Mouse (Mus musculus): ENCODE data around the gene Smarca4. TPM values are rescaled to one million over a fixed set of nuclear protein-coding genes. Genes with fewer than 3 reads are reported as not detected.
A peak's percentile ranks its signal among the peaks of the same experiment; 100 is the strongest.

Smarca4 gene
- polyA plus RNA-seq, 1 experiment from 2014 or later, result 136 TPM

DNA sequence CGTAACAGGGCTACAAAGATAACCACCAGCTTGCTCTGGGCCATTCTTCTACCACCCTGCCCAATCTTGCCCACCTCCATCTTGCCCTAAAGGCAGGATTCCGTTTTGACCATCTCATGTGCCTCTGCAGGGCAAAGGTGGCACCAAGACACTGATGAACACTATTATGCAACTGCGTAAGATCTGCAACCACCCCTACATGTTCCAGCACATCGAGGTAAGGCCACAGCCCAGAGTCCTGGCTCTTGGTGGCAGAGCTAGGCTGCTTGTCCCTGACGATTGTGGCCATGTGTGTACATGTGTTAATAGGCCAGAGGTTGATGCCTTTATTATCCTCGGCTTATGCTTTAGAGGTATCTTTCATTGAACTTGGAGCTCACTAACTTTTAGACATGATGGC, 54.4 kb downstream of the Smarca4 start:
- H3K27me3 ChIP-seq (ENCODE audit: control insufficient read depth, insufficient read depth, low read length), result no peaks in the 10 kb centered on the region
- H3K4me2 ChIP-seq, result no peak overlapping the region
- WGBS, result 95% methylated on average over 6 of the region's 6 CpGs
- no peak overlapping the region for H3K4me3 ChIP-seq (ENCODE audit: low read depth, low read length)
- no peak overlapping the region for H3K9ac ChIP-seq (ENCODE audit: low read length)
- no peaks in the 10 kb centered on the region for H3K9me3 ChIP-seq (ENCODE audit: control insufficient read depth, low read length)
- no peaks in the 10 kb centered on the region for H3K4me1 ChIP-seq (ENCODE audit: control insufficient read depth, insufficient read depth, low read length)
- DNase-seq (ENCODE audit: low spot score, missing footprints) (no peak), ATAC-seq (ENCODE audit: low FRiP score) (no peak)
- no peak overlapping the region for H3K27ac ChIP-seq (ENCODE audit: low read depth, low read length)
- H3K36me3 ChIP-seq (ENCODE audit: control insufficient read depth, insufficient read depth, low read length), result peaks cover 82% of the 10 kb centered on the region

DNA sequence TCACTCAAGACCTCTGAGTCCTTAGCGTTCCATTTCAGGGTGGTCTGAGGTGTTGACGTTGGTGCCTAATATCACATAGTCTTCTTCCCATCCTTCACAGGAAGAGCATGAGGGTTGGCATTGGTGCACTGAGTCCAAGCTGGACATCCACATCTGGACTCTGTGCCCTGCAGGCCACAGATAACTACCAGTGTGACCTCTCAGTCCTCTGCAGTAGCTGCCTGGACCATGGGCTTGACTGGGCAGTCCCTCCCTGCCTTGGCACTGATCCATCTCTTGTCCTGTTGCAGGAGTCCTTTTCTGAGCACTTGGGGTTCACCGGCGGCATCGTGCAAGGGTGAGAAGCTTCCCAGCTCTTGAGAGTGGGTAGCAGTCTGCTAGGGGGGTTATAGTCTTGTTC, 55.8 kb downstream of the Smarca4 start:
- H3K4me2 ChIP-seq, result no peak overlapping the region
- DNase-seq (ENCODE audit: low spot score, missing footprints) (no peak), ATAC-seq (ENCODE audit: low FRiP score) (no peak)
- H3K4me3 ChIP-seq (ENCODE audit: low read depth, low read length), result no peak overlapping the region
- H3K9me3 ChIP-seq (ENCODE audit: control insufficient read depth, low read length), result no peaks in the 10 kb centered on the region
- H3K9ac ChIP-seq (ENCODE audit: low read length), result no peak overlapping the region
- no peaks in the 10 kb centered on the region for H3K27me3 ChIP-seq (ENCODE audit: control insufficient read depth, insufficient read depth, low read length)
- WGBS, result 98% methylated on average over 5 of the region's 5 CpGs
- no peaks in the 10 kb centered on the region for H3K4me1 ChIP-seq (ENCODE audit: control insufficient read depth, insufficient read depth, low read length)
- H3K36me3 ChIP-seq (ENCODE audit: control insufficient read depth, insufficient read depth, low read length), result peaks cover 77% of the 10 kb centered on the region
- no peak overlapping the region for H3K27ac ChIP-seq (ENCODE audit: low read depth, low read length)

DNA sequence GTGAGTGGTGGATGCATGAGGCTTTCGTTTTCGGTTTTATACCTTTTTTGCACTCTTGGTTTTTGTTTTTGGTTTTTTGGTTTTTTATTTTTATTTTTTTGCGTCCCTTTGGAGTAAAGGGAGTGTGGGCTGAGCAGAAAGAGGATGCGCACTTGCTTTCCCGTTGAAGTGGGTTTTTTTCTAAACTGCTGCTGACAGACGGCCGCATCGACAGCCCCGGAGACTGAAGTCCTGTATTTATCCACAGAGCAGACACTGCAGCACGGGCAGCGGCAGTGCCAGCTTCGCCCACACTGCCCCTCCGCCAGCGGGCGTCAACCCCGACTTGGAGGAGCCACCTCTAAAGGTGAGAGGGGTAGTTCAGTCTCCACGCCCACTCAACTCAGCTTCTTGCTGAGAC, 61.7 kb downstream of the Smarca4 start:
- Histone ChIP-seq H3K4me1 (ENCODE audit: control insufficient read depth, insufficient read depth, low read length) (no peaks in the 10 kb centered on the region), H3K4me2 (no peak overlapping the region), H3K27ac (ENCODE audit: low read depth, low read length) (no peak overlapping the region), H3K9ac (ENCODE audit: low read length) (no peak overlapping the region), H3K9me3 (ENCODE audit: control insufficient read depth, low read length) (no peaks in the 10 kb centered on the region), H3K4me3 (ENCODE audit: low read depth, low read length) (no peak overlapping the region), H3K27me3 (ENCODE audit: control insufficient read depth, insufficient read depth, low read length) (no peaks in the 10 kb centered on the region), H3K36me3 (ENCODE audit: control insufficient read depth, insufficient read depth, low read length) (peaks cover 63% of the 10 kb centered on the region)
- 97% methylated on average over 17 of the region's 17 CpGs for WGBS
- DNase-seq (ENCODE audit: low spot score, missing footprints) (no peak), ATAC-seq (ENCODE audit: low FRiP score) (no peak)

DNA sequence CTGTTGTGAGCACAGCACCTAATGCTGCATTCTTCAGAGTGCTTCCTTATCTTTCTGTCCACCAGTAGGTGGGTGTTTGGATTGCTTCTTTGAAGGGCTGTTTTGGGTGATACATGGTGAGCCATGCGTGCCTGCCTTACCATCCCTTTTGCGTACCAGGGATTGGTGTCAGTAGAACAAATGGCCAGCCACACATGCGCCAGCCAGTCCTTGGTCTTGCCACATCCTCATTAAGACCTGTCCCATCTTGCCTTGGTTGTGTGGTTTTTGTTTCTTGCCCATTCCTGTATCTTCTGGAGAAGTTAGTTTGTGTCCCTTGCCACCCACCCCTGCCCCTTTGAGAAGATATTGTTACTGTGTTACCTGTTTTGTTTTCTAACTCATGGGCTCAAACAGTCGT, 64.5 kb downstream of the Smarca4 start:
- Histone ChIP-seq H3K4me1 (ENCODE audit: control insufficient read depth, insufficient read depth, low read length) (no peaks in the 10 kb centered on the region), H3K9me3 (ENCODE audit: control insufficient read depth, low read length) (no peaks in the 10 kb centered on the region), H3K4me3 (ENCODE audit: low read depth, low read length) (no peak overlapping the region), H3K36me3 (ENCODE audit: control insufficient read depth, insufficient read depth, low read length) (peaks cover 53% of the 10 kb centered on the region), H3K9ac (ENCODE audit: low read length) (no peak overlapping the region), H3K27ac (ENCODE audit: low read depth, low read length) (no peak overlapping the region), H3K27me3 (ENCODE audit: control insufficient read depth, insufficient read depth, low read length) (no peaks in the 10 kb centered on the region), H3K4me2 (no peak overlapping the region)
- ATAC-seq (ENCODE audit: low FRiP score) (no peak), DNase-seq (ENCODE audit: low spot score, missing footprints) (no peak)
- WGBS, result 92% methylated on average over 4 of the region's 4 CpGs

DNA sequence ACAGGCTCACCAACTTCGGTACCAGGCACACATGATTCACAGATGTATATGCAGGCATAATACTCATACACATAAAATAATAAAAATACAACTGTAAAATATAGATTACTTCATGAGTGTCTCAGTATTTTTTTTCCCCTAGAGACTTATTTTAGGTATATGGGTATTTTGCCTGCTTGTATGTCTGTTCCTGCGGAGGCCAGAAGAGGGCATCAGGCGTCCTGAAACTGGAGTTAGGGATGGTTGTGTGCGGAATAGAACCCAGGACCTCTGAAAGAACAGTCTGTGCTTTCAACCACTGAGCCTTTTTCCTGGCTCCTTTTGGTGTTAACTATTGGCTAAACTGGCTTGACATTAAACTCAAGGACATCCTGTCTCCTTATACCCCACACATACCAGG, 66.9 kb downstream of the Smarca4 start:
- no peaks in the 10 kb centered on the region for H3K4me1 ChIP-seq (ENCODE audit: control insufficient read depth, insufficient read depth, low read length)
- H3K9me3 ChIP-seq (ENCODE audit: control insufficient read depth, low read length), result no peaks in the 10 kb centered on the region
- no peak overlapping the region for H3K4me3 ChIP-seq (ENCODE audit: low read depth, low read length)
- no peak for ATAC-seq (ENCODE audit: low FRiP score)
- 83% methylated on average over 4 of the region's 4 CpGs for WGBS
- H3K4me2 ChIP-seq, result no peak overlapping the region
- H3K27me3 ChIP-seq (ENCODE audit: control insufficient read depth, insufficient read depth, low read length), result no peaks in the 10 kb centered on the region
- no peak for DNase-seq (ENCODE audit: low spot score, missing footprints)
- H3K27ac ChIP-seq (ENCODE audit: low read depth, low read length), result no peak overlapping the region
- H3K36me3 ChIP-seq (ENCODE audit: control insufficient read depth, insufficient read depth, low read length), result peaks cover 54% of the 10 kb centered on the region
- H3K9ac ChIP-seq (ENCODE audit: low read length), result no peak overlapping the region

DNA sequence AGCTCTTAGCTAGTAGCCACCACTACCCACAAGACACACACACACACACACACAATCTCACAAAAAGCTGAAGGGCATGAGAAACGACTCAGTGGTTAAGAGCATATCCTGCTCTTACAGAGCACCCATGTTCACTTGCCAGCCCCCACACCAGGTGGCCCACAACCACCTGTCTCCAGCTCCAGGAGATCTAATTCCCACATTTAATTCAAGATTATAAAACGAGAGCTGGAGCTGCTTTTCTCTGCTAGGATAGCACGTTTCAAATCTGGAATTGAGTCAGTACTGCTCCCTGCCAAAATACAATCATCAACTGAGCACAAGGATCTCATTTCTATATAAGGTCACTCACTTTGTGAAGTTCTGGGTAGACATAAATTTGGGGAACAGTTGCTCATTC, 67.9 kb downstream of the Smarca4 start:
- H3K9me3 ChIP-seq (ENCODE audit: control insufficient read depth, low read length), result no peaks in the 10 kb centered on the region
- H3K4me1 ChIP-seq (ENCODE audit: control insufficient read depth, insufficient read depth, low read length), result no peaks in the 10 kb centered on the region
- no peak for DNase-seq (ENCODE audit: low spot score, missing footprints)
- H3K4me3 ChIP-seq (ENCODE audit: low read depth, low read length), result no peak overlapping the region
- no peak overlapping the region for H3K27ac ChIP-seq (ENCODE audit: low read depth, low read length)
- H3K9ac ChIP-seq (ENCODE audit: low read length), result no peak overlapping the region
- no peak for ATAC-seq (ENCODE audit: low FRiP score)
- peaks cover 48% of the 10 kb centered on the region for H3K36me3 ChIP-seq (ENCODE audit: control insufficient read depth, insufficient read depth, low read length)
- no peaks in the 10 kb centered on the region for H3K27me3 ChIP-seq (ENCODE audit: control insufficient read depth, insufficient read depth, low read length)
- WGBS, result 79% methylated on average over 3 of the region's 3 CpGs
- no peak overlapping the region for H3K4me2 ChIP-seq

DNA sequence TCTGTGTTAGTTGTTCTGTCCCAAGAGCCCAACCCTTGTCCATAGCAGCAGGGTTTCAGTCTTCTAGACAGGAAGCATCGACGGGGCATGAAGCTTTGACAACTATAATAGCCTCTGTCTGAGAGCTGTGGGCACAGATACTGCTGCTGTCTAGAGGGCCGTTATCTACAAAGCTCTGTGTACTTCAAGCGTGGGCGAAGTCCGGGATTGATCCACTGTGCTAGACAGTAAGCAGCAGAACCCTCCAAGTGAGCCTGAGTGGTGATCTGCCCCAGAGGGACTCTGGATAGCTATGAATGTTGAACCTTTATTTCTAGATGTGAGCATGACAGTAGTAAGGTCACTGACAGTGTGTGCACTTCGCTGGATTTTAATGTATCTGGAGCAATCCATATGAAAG, 72.6 kb downstream of the Smarca4 start:
- Histone ChIP-seq H3K27me3 (ENCODE audit: control insufficient read depth, insufficient read depth, low read length) (no peaks in the 10 kb centered on the region), H3K4me1 (ENCODE audit: control insufficient read depth, insufficient read depth, low read length) (no peaks in the 10 kb centered on the region), H3K27ac (ENCODE audit: low read depth, low read length) (no peak overlapping the region), H3K9ac (ENCODE audit: low read length) (no peak overlapping the region), H3K9me3 (ENCODE audit: control insufficient read depth, low read length) (no peaks in the 10 kb centered on the region), H3K4me2 (no peak overlapping the region), H3K36me3 (ENCODE audit: control insufficient read depth, insufficient read depth, low read length) (peaks cover 40% of the 10 kb centered on the region), H3K4me3 (ENCODE audit: low read depth, low read length) (no peak overlapping the region)
- no peak for ATAC-seq (ENCODE audit: low FRiP score)
- WGBS, result 92% methylated on average over 7 of the region's 7 CpGs
- no peak for DNase-seq (ENCODE audit: low spot score, missing footprints)

DNA sequence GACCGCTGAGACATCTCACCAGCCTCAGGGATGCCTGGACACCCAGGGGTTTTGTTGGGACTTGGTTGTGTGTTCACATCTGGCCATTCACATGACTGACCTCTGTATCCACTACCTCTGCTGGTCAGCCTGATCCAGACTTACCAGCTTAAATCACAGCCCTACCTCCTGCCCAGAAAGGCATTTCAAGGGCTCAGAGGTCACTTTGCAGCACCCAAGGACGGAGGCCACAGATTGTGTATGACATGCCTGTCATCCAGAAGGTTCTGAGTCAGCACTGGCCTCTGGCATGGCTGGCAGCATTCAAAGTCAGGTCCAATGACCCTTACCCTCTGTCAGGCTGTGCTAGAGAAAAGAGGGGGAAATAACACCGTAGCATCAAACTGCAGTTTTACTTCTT, 74.1 kb downstream of the Smarca4 start:
- no peaks in the 10 kb centered on the region for H3K27me3 ChIP-seq (ENCODE audit: control insufficient read depth, insufficient read depth, low read length)

DNA sequence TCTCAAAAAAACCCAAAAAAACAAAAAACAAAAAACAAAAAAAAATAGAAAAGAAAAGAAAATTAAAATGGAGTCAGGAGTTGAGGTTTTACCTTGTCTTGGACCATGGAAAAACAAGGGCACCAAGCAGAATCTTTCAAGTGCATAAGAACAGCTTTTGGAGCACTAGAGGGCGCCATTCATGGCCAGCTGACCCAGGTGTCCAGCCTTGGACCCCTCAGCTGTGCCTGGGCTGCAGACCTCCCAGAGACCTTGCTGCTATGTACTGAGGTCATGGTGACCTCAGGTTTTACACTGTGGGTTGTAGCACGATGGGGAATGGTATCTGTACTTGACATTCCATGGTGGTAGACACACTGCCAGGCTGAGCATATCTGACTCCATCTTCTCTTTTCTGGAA, 75.9 kb downstream of the Smarca4 start:
- 53% methylated on average over 2 of the region's 2 CpGs for WGBS
- ATAC-seq (ENCODE audit: low FRiP score), result peak; percentile 30; the same call in 1 of the 2 replicates
- Histone ChIP-seq H3K36me3 (ENCODE audit: control insufficient read depth, insufficient read depth, low read length) (peaks cover 22% of the 10 kb centered on the region), H3K9me3 (ENCODE audit: control insufficient read depth, low read length) (no peaks in the 10 kb centered on the region), H3K27me3 (ENCODE audit: control insufficient read depth, insufficient read depth, low read length) (no peaks in the 10 kb centered on the region), H3K4me2 (no peak overlapping the region), H3K4me1 (ENCODE audit: control insufficient read depth, insufficient read depth, low read length) (no peaks in the 10 kb centered on the region), H3K27ac (ENCODE audit: low read depth, low read length) (no peak overlapping the region), H3K9ac (ENCODE audit: low read length) (no peak overlapping the region), H3K4me3 (ENCODE audit: low read depth, low read length) (no peak overlapping the region)
- DNase-seq (ENCODE audit: low spot score, missing footprints), result peak; percentile 90

More for the DNA sequence above, 74.1 kb downstream of the Smarca4 start:
- no peaks in the 10 kb centered on the region for H3K9me3 ChIP-seq (ENCODE audit: control insufficient read depth, low read length)
- no peak overlapping the region for H3K4me3 ChIP-seq (ENCODE audit: low read depth, low read length)
- H3K9ac ChIP-seq (ENCODE audit: low read length), result no peak overlapping the region
- ATAC-seq (ENCODE audit: low FRiP score), result no peak
- no peak overlapping the region for H3K27ac ChIP-seq (ENCODE audit: low read depth, low read length)
- H3K4me1 ChIP-seq (ENCODE audit: control insufficient read depth, insufficient read depth, low read length), result no peaks in the 10 kb centered on the region
- no peak overlapping the region for H3K4me2 ChIP-seq
- 77% methylated on average over 3 of the region's 3 CpGs for WGBS
- peaks cover 37% of the 10 kb centered on the region for H3K36me3 ChIP-seq (ENCODE audit: control insufficient read depth, insufficient read depth, low read length)
- no peak for DNase-seq (ENCODE audit: low spot score, missing footprints)

DNA sequence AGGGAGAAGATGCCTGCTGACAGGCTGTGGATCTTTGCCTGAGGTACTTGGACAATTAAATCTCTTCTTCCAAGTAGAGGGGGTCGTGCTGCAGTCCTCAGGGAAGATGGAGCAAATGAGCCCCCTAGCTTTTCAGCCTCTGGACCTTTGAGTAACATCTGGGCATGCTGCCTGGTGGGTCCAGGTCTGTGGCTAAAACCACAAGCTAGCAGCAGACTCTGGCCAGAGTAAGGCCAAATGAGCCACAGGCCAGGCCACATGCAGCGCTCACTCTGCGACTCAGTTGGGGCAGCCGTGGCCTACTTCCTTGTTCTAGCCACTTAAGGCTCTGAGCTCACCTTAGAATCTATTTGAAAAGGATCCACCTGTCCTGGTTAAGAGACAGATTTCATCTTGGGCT, 76.5 kb downstream of the Smarca4 start:
- 97% methylated on average over 4 of the region's 4 CpGs for WGBS
- H3K4me2 ChIP-seq, result no peak overlapping the region
- no peak for ATAC-seq (ENCODE audit: low FRiP score)
- H3K4me1 ChIP-seq (ENCODE audit: control insufficient read depth, insufficient read depth, low read length), result no peaks in the 10 kb centered on the region
- H3K9ac ChIP-seq (ENCODE audit: low read length), result no peak overlapping the region
- H3K36me3 ChIP-seq (ENCODE audit: control insufficient read depth, insufficient read depth, low read length), result peaks cover 22% of the 10 kb centered on the region
- no peak overlapping the region for H3K4me3 ChIP-seq (ENCODE audit: low read depth, low read length)
- H3K9me3 ChIP-seq (ENCODE audit: control insufficient read depth, low read length), result no peaks in the 10 kb centered on the region
- no peaks in the 10 kb centered on the region for H3K27me3 ChIP-seq (ENCODE audit: control insufficient read depth, insufficient read depth, low read length)
- no peak overlapping the region for H3K27ac ChIP-seq (ENCODE audit: low read depth, low read length)
- DNase-seq (ENCODE audit: low spot score, missing footprints), result no peak

Measured in midbrain, embryonic 11.5 days (tissue).